Mouse (Mus musculus) embryonic facial prominence, embryonic 12.5 days (tissue): ENCODE measurements at regions not wholly inside any gene's neighbourhood (a gene's known extent, or its start where the extent isn't known, plus 50 kb on each side); places are given as distances from the start of the nearest gene placed in this dataset.
A peak's percentile ranks its signal among the peaks of the same experiment; 100 is the strongest.

Source experiments
- ATAC-seq: fragments of 200-750 bp; cut with Nextera tagmentation; 2 replicates; pipeline ENCODE4 v1.8.0; 2017; ENCODE audit not compliant: insufficient number of reproducible peaks, insufficient read depth, low FRiP score, low TSS enrichment
- H3K27ac ChIP-seq: fragments of 300-500 bp; sonication (generic); 2 replicates; pipeline ENCODE4 v1.5.1; 2016; ENCODE audit warnings: mild to moderate bottlenecking
- H3K27me3 ChIP-seq: fragments of 300-500 bp; sonication (generic); 2 replicates; pipeline ENCODE4 v1.6.1; 2016; ENCODE audit warnings: mild to moderate bottlenecking, moderate library complexity
- H3K36me3 ChIP-seq: fragments of 300-500 bp; sonication (generic); 2 replicates; pipeline ENCODE4 v1.6.1; 2016; ENCODE audit warnings: mild to moderate bottlenecking
- H3K4me1 ChIP-seq: fragments of 300-500 bp; sonication (generic); 2 replicates; pipeline ENCODE4 v1.6.1; 2016
- H3K4me2 ChIP-seq: fragments of 300-500 bp; sonication (generic); replicated peaks from 2 replicates; pipeline ENCODE4 v1.6.1; 2016; ENCODE audit warnings: mild to moderate bottlenecking, moderate library complexity
- H3K4me3 ChIP-seq: fragments of 300-500 bp; sonication (generic); 2 replicates; pipeline ENCODE4 v1.5.1; 2016; ENCODE audit warnings: mild to moderate bottlenecking
- H3K9ac ChIP-seq: fragments of 300-500 bp; sonication (generic); 2 replicates; pipeline ENCODE4 v1.6.1; 2016; ENCODE audit warnings: mild to moderate bottlenecking, moderate library complexity
- H3K9me3 ChIP-seq: fragments of 300-500 bp; sonication (generic); 2 replicates; pipeline ENCODE4 v1.6.1; 2016; ENCODE audit warnings: mild to moderate bottlenecking, moderate library complexity
- WGBS: fragments of 180-500 bp; shearing (Covaris S2); methylation state at CpG from one replicate; pipeline ENCODE4 v1.1.7; 2016; 5-methylcytosine and 5-hydroxymethylcytosine counted together

- no peaks in the 10 kb centered on the region for H3K4me1 ChIP-seq
- H3K27me3 ChIP-seq: no peaks in the 10 kb centered on the region
- no peak overlapping the region for H3K4me3 ChIP-seq
- no peak overlapping the region for H3K27ac ChIP-seq
- no peaks in the 10 kb centered on the region for H3K36me3 ChIP-seq
- 93% methylated on average over 2 of the region's 2 CpGs for WGBS
- H3K9ac ChIP-seq: no peak overlapping the region
- ATAC-seq: no peak
- H3K9me3 ChIP-seq: no peaks in the 10 kb centered on the region
- H3K4me2 ChIP-seq: no peak overlapping the region
Measured at GRCm38 (mm10) chr1:19662779-19663178, 454.1 kb downstream of the Tfap2b start.

- Histone ChIP-seq H3K4me2 (0 out of 2 replicates have a peak overlapping the region, but pooled peaks have one; percentile 9), H3K27me3 (no peaks in the 10 kb centered on the region), H3K36me3 (no peaks in the 10 kb centered on the region), H3K4me3 (no peak overlapping the region), H3K4me1 (peaks cover 5% of the 10 kb centered on the region), H3K9ac (no peak overlapping the region), H3K27ac (no peak overlapping the region), H3K9me3 (no peaks in the 10 kb centered on the region)
- no peak for ATAC-seq
- 25% methylated on average over 8 of the region's 8 CpGs for WGBS
Measured at GRCm38 (mm10) chr1:19673448-19674396, 465.0 kb downstream of the Tfap2b start.

- ATAC-seq: no peak
- no peak overlapping the region for H3K4me3 ChIP-seq
- WGBS: 27% methylated on average over 3 of the region's 3 CpGs
Measured at GRCm38 (mm10) chr1:19674397-19674770, 465.7 kb downstream of the Tfap2b start.

GRCm38 (mm10) chr1:19681024-19681778 is 472.5 kb downstream of the Tfap2b start:
- Histone ChIP-seq H3K36me3 (no peaks in the 10 kb centered on the region), H3K9me3 (no peaks in the 10 kb centered on the region), H3K27ac (no peak overlapping the region), H3K9ac (no peak overlapping the region), H3K27me3 (no peaks in the 10 kb centered on the region), H3K4me3 (no peak overlapping the region), H3K4me1 (no peaks in the 10 kb centered on the region), H3K4me2 (no peak overlapping the region)
- ATAC-seq: 0 out of 2 replicates have a peak, but pooled peaks have one; percentile 52
- 25% methylated on average over 12 of the region's 12 CpGs for WGBS

More at GRCm38 (mm10) chr1:19674397-19674770, 465.7 kb downstream of the Tfap2b start:
- Histone ChIP-seq H3K36me3 (no peaks in the 10 kb centered on the region), H3K9me3 (no peaks in the 10 kb centered on the region), H3K9ac (no peak overlapping the region), H3K4me2 (no peak overlapping the region), H3K4me1 (peaks cover 5% of the 10 kb centered on the region), H3K27me3 (no peaks in the 10 kb centered on the region), H3K27ac (no peak overlapping the region)
